Mouse (Mus musculus) limb, embryonic 15.5 days (tissue): ENCODE results near the gene Dysf. TPM values are rescaled to one million over a fixed set of nuclear protein-coding genes. Genes with fewer than 3 reads are reported as not detected.
"Not testable (repeated sequence)": the region's sequence is repeated elsewhere in the genome, so short reads cannot be mapped to it uniquely, and the experiment has no call there.

Experiments
- ATAC-seq: fragments of 200-750 bp; cut with Nextera tagmentation; 2 replicates; pipeline ENCODE4 v1.8.0; 2017; ENCODE audit warnings: low read depth, moderate TSS enrichment; ENCODE audit not compliant: insufficient number of reproducible peaks, low FRiP score, low TSS enrichment
- H3K27ac ChIP-seq: fragments of 300-500 bp; sonication (generic); 2 replicates; pipeline ENCODE4 v1.5.1; 2015; ENCODE audit warnings: moderate library complexity, mild to moderate bottlenecking, inconsistent platforms
- H3K27me3 ChIP-seq: fragments of 300-500 bp; sonication (generic); 2 replicates; pipeline ENCODE4 v1.6.1; 2015; ENCODE audit warnings: inconsistent platforms
- H3K36me3 ChIP-seq: fragments of 300-500 bp; sonication (generic); 2 replicates; pipeline ENCODE4 v1.6.1; 2015; ENCODE audit warnings: inconsistent platforms
- H3K4me1 ChIP-seq: fragments of 300-500 bp; sonication (generic); 2 replicates; pipeline ENCODE4 v1.6.1; 2015; ENCODE audit warnings: inconsistent platforms
- H3K4me2 ChIP-seq: fragments of 300-500 bp; sonication (generic); 2 replicates; pipeline ENCODE4 v1.6.1; 2015; ENCODE audit warnings: mild to moderate bottlenecking, inconsistent platforms
- H3K4me3 ChIP-seq: fragments of 300-500 bp; sonication (generic); 2 replicates; pipeline ENCODE4 v1.5.1; 2015; ENCODE audit warnings: mild to moderate bottlenecking, inconsistent platforms
- H3K9ac ChIP-seq: fragments of 300-500 bp; sonication (generic); 2 replicates; pipeline ENCODE4 v1.6.1; 2015; ENCODE audit warnings: inconsistent platforms
- H3K9me3 ChIP-seq: fragments of 300-500 bp; sonication (generic); 2 replicates; pipeline ENCODE4 v1.6.1; 2016; ENCODE audit warnings: inconsistent platforms
- WGBS: fragments of 180-500 bp; shearing (Covaris S2); methylation state at CpG from one replicate; pipeline ENCODE4 v1.1.7; 2015; 5-methylcytosine and 5-hydroxymethylcytosine counted together
- polyA plus RNA-seq: library from polyadenylated mRNA; unstranded; fragments of >200 nt; fragmentation: Nextera tagmentation; extraction: Ambion mirVana; gene quantifications from 2 replicates; pipeline ENCODE4 v1.2.1, GENCODE M21; 2015

Dysf gene
- polyA plus RNA-seq, 1 experiment from 2014 or later = 11.0 TPM

DNA sequence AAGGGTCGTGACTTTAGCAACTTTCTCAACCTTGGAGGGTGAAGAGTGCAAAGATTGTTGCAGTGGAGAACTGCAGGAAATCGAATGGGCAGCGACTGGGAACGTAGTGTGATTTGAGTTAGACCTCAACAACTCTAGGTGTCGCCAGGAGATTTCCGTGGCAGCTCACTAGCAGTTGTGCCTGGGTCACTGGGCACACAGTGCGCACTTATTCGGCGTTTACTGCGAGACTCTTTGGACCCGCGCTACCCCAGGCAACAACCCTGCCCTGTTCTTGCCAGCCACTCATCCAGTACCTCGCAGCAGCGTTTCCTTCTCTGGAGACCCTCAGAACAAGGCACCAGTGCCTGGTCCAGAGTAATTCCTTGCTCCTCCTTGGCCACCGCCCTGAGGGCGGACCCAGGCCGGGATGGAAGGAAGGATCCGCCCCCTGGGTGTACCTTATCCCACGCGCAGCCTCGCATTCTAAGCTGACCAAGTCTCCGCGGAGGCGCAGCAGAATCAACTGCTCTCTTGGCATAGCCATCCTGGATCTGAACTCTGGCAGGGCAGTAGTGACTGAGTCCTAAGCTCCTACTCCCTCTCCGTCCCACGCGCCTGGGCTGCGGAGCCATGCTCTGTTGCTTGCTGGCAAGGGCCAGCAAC, 10.6 kb downstream of the Dysf start:
- WGBS = 2% methylated on average over 28 of the region's 28 CpGs
- peak; percentile 53; the same call in 1 of the 2 replicates for ATAC-seq
- Histone ChIP-seq H3K4me1 (peaks cover 12% of the 10 kb centered on the region), H3K27ac (0 out of 2 replicates have a peak overlapping the region, but pooled peaks have one; percentile 24), H3K9me3 (no peaks in the 10 kb centered on the region), H3K36me3 (no peaks in the 10 kb centered on the region), H3K27me3 (peaks cover 21% of the 10 kb centered on the region), H3K4me3 (peak overlapping the region; percentile 41), H3K9ac (0 out of 2 replicates have a peak overlapping the region, but pooled peaks have one; percentile 7), H3K4me2 (peak overlapping the region; percentile 75)

GRCm38 (mm10) chr6:84020002-84020401, 11.6 kb downstream of the Dysf start:
- peaks cover 12% of the 10 kb centered on the region for H3K4me1 ChIP-seq
- H3K36me3 ChIP-seq = no peaks in the 10 kb centered on the region
- peak overlapping the region; percentile 41 for H3K4me3 ChIP-seq
- no peak for ATAC-seq
- no peak overlapping the region for H3K9ac ChIP-seq
- no peak overlapping the region for H3K27ac ChIP-seq
- no peaks in the 10 kb centered on the region for H3K9me3 ChIP-seq
- WGBS = 82% methylated on average over 4 of the region's 4 CpGs
- peaks cover 21% of the 10 kb centered on the region for H3K27me3 ChIP-seq
- H3K4me2 ChIP-seq = 0 out of 2 replicates have a peak overlapping the region, but pooled peaks have one; percentile 7

- no peaks in the 10 kb centered on the region for H3K36me3 ChIP-seq
- 67% methylated on average over 3 of the region's 3 CpGs for WGBS
- peaks cover 12% of the 10 kb centered on the region for H3K4me1 ChIP-seq
Measured at GRCm38 (mm10) chr6:84021990-84022389, 13.6 kb downstream of the Dysf start.

GRCm38 (mm10) chr6:84025636-84026035, 17.2 kb downstream of the Dysf start:
- ATAC-seq = no peak
- Histone ChIP-seq H3K9me3 (no peaks in the 10 kb centered on the region), H3K4me3 (no peak overlapping the region), H3K36me3 (no peaks in the 10 kb centered on the region), H3K27ac (no peak overlapping the region), H3K27me3 (0 out of 2 replicates have a peak, but pooled peaks cover 4% of the 10 kb centered on the region), H3K4me2 (no peak overlapping the region), H3K4me1 (no peaks in the 10 kb centered on the region), H3K9ac (no peak overlapping the region)
- 78% methylated on average over 3 of the region's 3 CpGs for WGBS

More at GRCm38 (mm10) chr6:84021990-84022389, 13.6 kb downstream of the Dysf start:
- no peak overlapping the region for H3K4me2 ChIP-seq
- no peaks in the 10 kb centered on the region for H3K9me3 ChIP-seq
- peaks cover 21% of the 10 kb centered on the region for H3K27me3 ChIP-seq
- no peak overlapping the region for H3K27ac ChIP-seq
- H3K4me3 ChIP-seq = no peak overlapping the region
- ATAC-seq = peak; percentile 35; the same call in 1 of the 2 replicates
- no peak overlapping the region for H3K9ac ChIP-seq

DNA sequence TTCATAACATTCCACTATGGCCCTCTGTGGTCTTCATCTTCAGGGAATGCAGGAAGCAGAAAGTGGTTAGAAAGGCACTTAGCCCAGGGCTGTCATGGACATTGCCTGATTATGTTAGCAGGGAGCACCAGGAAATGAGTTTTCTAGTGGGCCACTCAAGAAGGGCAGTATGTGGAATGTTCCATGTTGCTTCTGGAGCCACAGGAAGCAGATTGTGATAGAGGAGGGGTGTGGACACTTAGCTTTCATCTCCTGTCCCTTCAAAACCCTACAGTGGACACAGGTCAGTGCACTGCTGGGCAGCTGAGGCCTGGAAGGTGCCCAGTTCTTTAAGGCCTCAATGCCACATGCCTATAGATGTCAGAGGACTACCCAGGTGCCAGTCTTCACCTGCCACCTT, 20.4 kb downstream of the Dysf start:
- Histone ChIP-seq H3K27ac (no peak overlapping the region), H3K9me3 (no peaks in the 10 kb centered on the region), H3K27me3 (no peaks in the 10 kb centered on the region), H3K4me3 (no peak overlapping the region), H3K36me3 (no peaks in the 10 kb centered on the region), H3K4me1 (no peaks in the 10 kb centered on the region), H3K4me2 (no peak overlapping the region), H3K9ac (no peak overlapping the region)
- no peak for ATAC-seq

DNA sequence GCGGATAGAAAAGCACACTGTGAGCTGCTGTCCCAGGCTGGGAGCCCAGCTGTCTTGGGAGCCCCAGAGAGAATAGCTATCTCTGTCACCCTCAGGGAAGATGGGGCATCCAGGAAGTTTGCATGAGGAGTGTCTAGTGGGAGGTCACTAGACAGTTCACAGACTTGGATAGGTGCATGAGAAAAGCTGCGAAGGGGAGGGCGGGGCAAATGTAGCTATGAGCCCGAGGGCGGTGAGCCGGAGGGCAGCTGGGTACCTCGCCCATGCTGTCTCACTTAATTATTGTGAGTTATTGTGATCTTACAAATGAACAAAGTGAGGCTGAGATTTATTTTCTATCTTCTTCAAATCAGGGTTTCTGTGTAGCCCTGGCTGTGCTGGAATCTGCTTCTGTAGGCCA, 21.4 kb downstream of the Dysf start:
- Histone ChIP-seq H3K9ac (no peak overlapping the region), H3K4me1 (no peaks in the 10 kb centered on the region), H3K27me3 (no peaks in the 10 kb centered on the region), H3K4me3 (no peak overlapping the region), H3K9me3 (no peaks in the 10 kb centered on the region), H3K4me2 (no peak overlapping the region), H3K27ac (no peak overlapping the region), H3K36me3 (no peaks in the 10 kb centered on the region)
- ATAC-seq = no peak
- 83% methylated on average over 7 of the region's 7 CpGs for WGBS

DNA sequence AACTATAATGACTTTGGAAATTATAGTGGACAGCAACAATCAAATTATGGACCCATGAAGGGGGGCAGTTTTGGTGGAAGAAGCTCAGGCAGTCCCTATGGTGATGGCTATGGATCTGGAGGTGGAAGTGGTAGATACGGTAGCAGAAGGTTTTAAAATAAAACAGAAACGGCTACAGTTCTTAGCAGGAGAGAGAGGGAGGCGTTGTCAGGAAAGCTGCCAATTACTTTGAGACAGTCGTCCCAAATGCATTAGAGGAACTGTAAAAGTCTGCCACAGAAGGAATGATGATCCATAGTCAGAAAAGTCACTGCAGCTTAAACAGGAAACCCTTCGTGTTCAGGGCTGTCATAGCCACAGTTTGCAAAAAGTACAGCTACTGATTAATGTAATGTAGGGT, 24.1 kb downstream of the Dysf start:
- H3K4me3 ChIP-seq, H3K4me1 ChIP-seq, H3K4me2 ChIP-seq, ATAC-seq, H3K9me3 ChIP-seq, H3K9ac ChIP-seq, H3K36me3 ChIP-seq, H3K27ac ChIP-seq, H3K27me3 ChIP-seq: not testable (repeated sequence)
- WGBS = 44% methylated on average over 5 of the region's 5 CpGs

DNA sequence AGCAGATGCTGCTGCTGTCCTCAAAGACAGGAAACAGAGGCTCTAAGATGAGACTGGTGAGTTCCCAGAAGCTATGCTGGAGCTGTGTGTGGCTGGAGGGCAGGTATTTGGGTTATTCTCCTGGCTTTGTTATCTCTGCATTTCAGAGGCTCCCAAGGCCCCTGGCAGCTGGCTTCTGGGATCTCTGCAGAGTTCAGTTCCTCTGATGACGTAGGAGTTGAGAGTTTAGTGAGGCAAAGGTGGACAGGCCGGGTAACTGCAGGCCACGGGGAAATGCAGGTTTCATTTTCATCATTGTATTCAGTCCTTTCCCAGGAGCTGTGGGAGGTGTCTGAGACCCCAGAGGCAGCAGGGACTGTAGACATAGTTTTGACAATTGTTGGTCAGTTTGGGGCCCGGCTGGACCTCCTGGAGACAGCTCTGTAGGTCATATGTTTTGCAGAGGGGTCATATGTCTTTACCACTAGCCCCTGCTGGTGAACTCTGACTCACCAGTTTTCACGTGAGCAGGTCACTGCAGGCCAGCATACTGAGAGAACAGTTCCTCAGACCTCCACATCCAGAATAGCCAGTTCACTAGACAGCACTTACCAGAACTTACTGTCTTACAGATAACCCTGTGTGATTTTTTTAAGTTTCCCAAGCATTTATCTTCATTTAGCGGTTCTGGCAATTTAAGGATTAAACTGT, 35.0 kb downstream of the Dysf start:
- 65% methylated on average over 6 of the region's 6 CpGs for WGBS

DNA sequence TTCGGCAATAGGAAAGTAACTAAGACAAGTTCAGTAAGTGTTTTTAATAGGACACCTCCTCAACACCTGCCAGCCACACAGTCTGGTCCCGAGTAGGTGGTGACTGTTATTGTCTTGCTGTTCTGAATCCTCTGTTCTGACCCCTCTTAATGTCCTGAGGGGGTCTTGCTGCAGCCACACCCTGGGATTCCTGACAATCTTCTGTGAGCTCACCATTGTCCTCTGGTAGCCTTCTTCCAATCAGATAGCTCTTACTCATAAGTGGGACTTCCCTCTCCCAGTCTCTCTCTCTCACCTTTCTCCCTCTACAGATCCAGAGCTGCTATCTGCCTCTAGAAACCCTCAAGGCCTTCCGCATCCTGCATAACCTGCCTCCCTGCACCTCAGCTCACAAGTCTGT, 36.3 kb downstream of the Dysf start:
- Histone ChIP-seq H3K27me3 (no peaks in the 10 kb centered on the region), H3K36me3 (no peaks in the 10 kb centered on the region), H3K9me3 (no peaks in the 10 kb centered on the region), H3K9ac (no peak overlapping the region), H3K4me2 (no peak overlapping the region), H3K4me3 (no peak overlapping the region), H3K4me1 (no peaks in the 10 kb centered on the region), H3K27ac (no peak overlapping the region)
- ATAC-seq = no peak
- 81% methylated on average over 3 of the region's 3 CpGs for WGBS

More for the DNA sequence above, 35.0 kb downstream of the Dysf start:
- Histone ChIP-seq H3K27me3 (no peaks in the 10 kb centered on the region), H3K4me2 (no peak overlapping the region), H3K27ac (no peak overlapping the region), H3K9ac (no peak overlapping the region), H3K4me1 (no peaks in the 10 kb centered on the region), H3K9me3 (no peaks in the 10 kb centered on the region), H3K36me3 (no peaks in the 10 kb centered on the region), H3K4me3 (no peak overlapping the region)
- no peak for ATAC-seq

DNA sequence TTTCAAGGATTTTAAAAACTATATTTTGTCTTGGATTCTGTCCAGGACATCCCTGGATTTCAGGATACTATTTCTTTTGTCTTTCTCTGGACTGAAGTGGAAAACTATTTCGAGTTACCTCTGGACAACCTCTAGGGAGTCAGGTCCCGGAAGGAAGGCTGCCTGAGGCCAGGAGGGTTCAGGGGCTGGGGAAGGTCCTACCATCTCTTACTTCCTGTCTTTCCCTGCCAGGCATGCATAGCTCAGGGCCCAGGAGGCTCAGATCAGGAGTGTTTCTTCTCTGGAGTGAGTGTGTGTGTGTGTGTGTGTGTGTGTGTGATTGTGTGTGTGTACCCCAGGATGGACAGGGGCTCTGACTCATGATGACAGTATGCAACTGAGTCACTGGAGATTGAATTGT, 40.5 kb downstream of the Dysf start:
- WGBS = 58% methylated on average over 2 of the region's 2 CpGs
- Histone ChIP-seq H3K9me3 (no peaks in the 10 kb centered on the region), H3K27me3 (no peaks in the 10 kb centered on the region), H3K4me3 (no peak overlapping the region), H3K4me1 (no peaks in the 10 kb centered on the region), H3K4me2 (no peak overlapping the region), H3K27ac (no peak overlapping the region), H3K36me3 (no peaks in the 10 kb centered on the region), H3K9ac (no peak overlapping the region)
- no peak for ATAC-seq

DNA sequence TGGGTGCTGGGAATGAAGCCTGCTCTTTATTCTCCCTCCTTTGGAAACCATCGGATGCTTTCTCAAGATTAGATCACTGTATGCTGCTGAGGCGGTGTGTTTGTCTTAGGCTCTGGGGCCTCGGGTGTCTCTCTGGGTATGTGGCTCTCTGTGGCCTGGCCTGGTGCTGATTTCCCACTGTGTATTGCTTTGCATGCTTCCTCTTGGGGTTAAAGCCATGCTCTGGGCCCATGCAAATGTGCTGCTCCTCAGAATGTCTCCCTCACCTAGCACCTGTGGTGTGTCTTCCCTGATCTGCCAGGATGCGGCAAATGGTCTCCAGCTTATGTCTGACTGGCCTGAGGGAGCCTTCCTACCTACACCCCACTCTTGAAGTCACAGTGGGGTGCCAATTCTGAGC, 41.8 kb downstream of the Dysf start:
- H3K4me1 ChIP-seq = no peaks in the 10 kb centered on the region
- no peak overlapping the region for H3K4me2 ChIP-seq
- H3K36me3 ChIP-seq = no peaks in the 10 kb centered on the region
- H3K27me3 ChIP-seq = no peaks in the 10 kb centered on the region
- no peak overlapping the region for H3K9ac ChIP-seq
- no peak for ATAC-seq
- H3K27ac ChIP-seq = no peak overlapping the region
- H3K4me3 ChIP-seq = no peak overlapping the region
- WGBS = 89% methylated on average over 4 of the region's 4 CpGs
- no peaks in the 10 kb centered on the region for H3K9me3 ChIP-seq

DNA sequence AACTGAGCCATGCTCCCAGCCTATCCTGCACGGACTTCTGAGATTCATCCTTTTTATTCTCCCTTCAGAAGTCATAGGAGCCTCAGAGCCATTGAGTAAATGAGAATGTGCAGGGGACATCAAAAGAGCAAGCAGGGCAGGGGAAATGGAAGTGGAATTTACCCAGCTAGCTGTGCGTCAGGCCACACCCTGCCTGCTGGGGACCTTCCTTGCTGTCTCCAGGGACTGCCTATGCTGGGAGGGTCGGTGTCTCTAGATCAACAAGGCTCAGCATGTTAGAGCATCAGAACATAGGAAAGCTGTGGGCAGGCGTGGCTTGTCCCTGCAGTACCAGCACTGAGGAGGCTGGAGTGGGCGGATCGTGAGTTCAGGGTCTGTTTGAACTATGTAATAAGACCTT, 42.6 kb downstream of the Dysf start:
- Histone ChIP-seq H3K27me3 (no peaks in the 10 kb centered on the region), H3K4me1 (no peaks in the 10 kb centered on the region), H3K27ac (no peak overlapping the region), H3K9ac (no peak overlapping the region), H3K36me3 (no peaks in the 10 kb centered on the region), H3K9me3 (no peaks in the 10 kb centered on the region), H3K4me2 (no peak overlapping the region), H3K4me3 (no peak overlapping the region)
- 47% methylated on average over 6 of the region's 6 CpGs for WGBS
- ATAC-seq = no peak
